ENCODE assay signal across 8 mouse cellular contexts in the genomic region with DNA sequence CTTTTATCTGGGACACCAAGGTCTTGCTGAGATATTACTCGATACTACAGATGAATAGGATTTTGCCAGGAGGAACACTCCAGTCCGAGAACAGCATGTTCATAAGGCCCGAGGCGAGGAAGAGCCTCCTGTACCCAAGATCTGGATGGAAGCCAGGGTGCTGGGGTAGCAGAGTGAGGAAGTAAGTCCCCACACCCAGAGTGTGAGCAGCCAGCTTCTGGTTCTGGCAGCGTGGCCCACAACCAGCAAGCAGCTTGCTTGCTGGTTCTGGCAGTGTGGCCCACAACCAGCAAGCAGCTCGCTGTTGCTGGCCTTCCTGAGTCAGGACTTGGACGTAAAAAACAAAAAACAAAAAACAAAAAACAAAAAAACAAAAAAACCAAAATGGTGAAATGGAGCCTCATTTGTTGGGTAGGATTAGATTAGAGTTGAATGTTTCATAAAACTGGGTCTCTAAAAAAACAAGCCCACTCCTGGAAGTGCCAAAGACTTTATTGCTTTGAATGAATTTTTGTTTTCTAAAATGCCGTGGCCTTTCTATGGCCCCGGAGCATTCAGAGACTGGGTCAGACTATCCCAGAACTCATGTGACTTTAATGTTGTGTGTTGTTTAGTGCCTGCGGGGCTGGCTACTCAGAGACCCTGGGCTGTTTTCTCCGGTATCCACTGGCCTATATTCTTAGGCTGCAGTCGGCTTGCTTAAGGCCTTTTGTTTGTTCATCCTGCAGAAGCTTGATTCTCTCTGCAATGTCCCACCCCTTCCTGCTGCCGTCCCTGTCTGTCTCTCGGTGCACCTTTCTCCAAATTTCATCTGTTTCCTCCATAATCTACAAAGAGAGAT. TPM values are rescaled to one million over a fixed set of nuclear protein-coding genes. Genes with fewer than 3 reads are reported as not detected.
A peak's percentile ranks its signal among the peaks of the same experiment; 100 is the strongest.
DNase-seq lines count a peak whose midpoint lies in the region; ATAC-seq lines count a peak whose summit lies in the region.

No protein-coding gene starts in this region.

- H3K4me3 ChIP-seq in hindbrain, embryonic 12.5 days = peak overlapping the region; percentile 11; the same call in 1 of the 2 replicates
- H3K4me3 ChIP-seq in limb, embryonic 10.5 days = peak overlapping the region; percentile 15; the same call in 1 of the 2 replicates
- H3K4me3 ChIP-seq in midbrain, embryonic 12.5 days = peak overlapping the region; percentile 13; the same call in 1 of the 2 replicates

- peaks cover 57% of the 10 kb centered on the region for H3K4me1 ChIP-seq in hindbrain, embryonic 12.5 days
- peaks cover 40% of the 10 kb centered on the region for H3K4me1 ChIP-seq in limb, embryonic 10.5 days
- H3K4me1 ChIP-seq in midbrain, embryonic 12.5 days = peaks cover 53% of the 10 kb centered on the region

- H3K36me3 ChIP-seq in hindbrain, embryonic 12.5 days = no peaks in the 10 kb centered on the region
- no peaks in the 10 kb centered on the region for H3K36me3 ChIP-seq in limb, embryonic 10.5 days
- H3K36me3 ChIP-seq in midbrain, embryonic 12.5 days = no peaks in the 10 kb centered on the region

- H3K27ac ChIP-seq in hindbrain, embryonic 12.5 days = peak overlapping the region; percentile 72
- peak overlapping the region; percentile 80 for H3K27ac ChIP-seq in limb, embryonic 10.5 days
- H3K27ac ChIP-seq in midbrain, embryonic 12.5 days (replicated peaks) = peak overlapping the region; percentile 75

- peak overlapping the region; percentile 19 for H3K9ac ChIP-seq in hindbrain, embryonic 12.5 days
- peak overlapping the region; percentile 41 for H3K9ac ChIP-seq in midbrain, embryonic 12.5 days (replicated peaks)

- WGBS in hindbrain, embryonic 12.5 days = 37% methylated on average over 14 of the region's 14 CpGs
- WGBS in limb, embryonic 10.5 days = 59% methylated on average over 14 of the region's 14 CpGs
- WGBS in midbrain, embryonic 12.5 days = 35% methylated on average over 14 of the region's 14 CpGs

- peak; percentile 44; the same call in 1 of the 2 replicates for ATAC-seq in hindbrain, embryonic 12.5 days (ENCODE audit: low FRiP score)
- peak; percentile 50 for ATAC-seq in midbrain, embryonic 12.5 days (ENCODE audit: low FRiP score, low read depth)

- H3K27me3 ChIP-seq in hindbrain, embryonic 12.5 days = no peaks in the 10 kb centered on the region
- no peaks in the 10 kb centered on the region for H3K27me3 ChIP-seq in limb, embryonic 10.5 days (ENCODE audit: low read depth, poor library complexity, severe bottlenecking)
- H3K27me3 ChIP-seq in midbrain, embryonic 12.5 days = no peaks in the 10 kb centered on the region

- H3K4me2 ChIP-seq in hindbrain, embryonic 12.5 days (replicated peaks) = peak overlapping the region; percentile 44
- H3K4me2 ChIP-seq in midbrain, embryonic 12.5 days (replicated peaks) = peak overlapping the region; percentile 44

- peak; percentile 42 for DNase-seq in kidney, adult 18-20 months
- DNase-seq in kidney, adult 11 months = no peak
- DNase-seq in cerebellum, adult 9-10 months = peak; percentile 68
- peak; percentile 61 to 71 for DNase-seq in frontal cortex, postnatal 36 days (ENCODE audit: low spot score in 2 of 2)
- no peak for DNase-seq in limb, embryonic 10.5 days (ENCODE audit: low spot score)
- no peak for DNase-seq in thymus, postnatal 36 days

- H3K9me3 ChIP-seq in hindbrain, embryonic 12.5 days (replicated peaks) = no peaks in the 10 kb centered on the region
- no peaks in the 10 kb centered on the region for H3K9me3 ChIP-seq in limb, embryonic 10.5 days (replicated peaks)
- H3K9me3 ChIP-seq in midbrain, embryonic 12.5 days = no peaks in the 10 kb centered on the region

RNA-seq across cellular contexts. Expression of a gene that starts 11.7 kb away (rescaled TPM):
- polyA plus RNA-seq in hindbrain, embryonic 12.5 days (2016; fragmentation: Nextera tagmentation; extraction: Ambion mirVana) = 35.0 TPM in 2 replicates
- polyA plus RNA-seq in limb, embryonic 10.5 days (2016; fragmentation: Nextera tagmentation; extraction: Ambion mirVana) = 9.4 and 12.1 TPM in 2 replicates
- 31.2 and 38.5 TPM in 2 replicates for polyA plus RNA-seq in midbrain, embryonic 12.5 days (2016; fragmentation: Nextera tagmentation; extraction: Ambion mirVana)

RNA-seq across cellular contexts. Expression of a gene that starts 38.9 kb away (rescaled TPM):
- 205 and 218 TPM in 2 replicates for polyA plus RNA-seq in hindbrain, embryonic 12.5 days (2016; fragmentation: Nextera tagmentation; extraction: Ambion mirVana)
- 374 and 403 TPM in 2 replicates for polyA plus RNA-seq in limb, embryonic 10.5 days (2016; fragmentation: Nextera tagmentation; extraction: Ambion mirVana)
- polyA plus RNA-seq in midbrain, embryonic 12.5 days (2016; fragmentation: Nextera tagmentation; extraction: Ambion mirVana) = 220 and 232 TPM in 2 replicates

Comparison
In these comparisons a context has a peak if more than half of its experiments do, and no peak if none do; other contexts are left out.
1. DNase-seq: peak in kidney, adult 18-20 months (single experiment), cerebellum, adult 9-10 months (single experiment) and frontal cortex, postnatal 36 days (2 of 2); none in kidney, adult 11 months (single experiment), limb, embryonic 10.5 days (single experiment) and thymus, postnatal 36 days (0 of 2).
2. Peak in every context shown above with its lines, with median percentiles within 50 percentile points of each other: H3K27ac ChIP-seq and H3K4me3 ChIP-seq.